Mouse (Mus musculus) heart, adult 18-20 months (tissue): ENCODE measurements at regions not wholly inside any gene's neighbourhood (a gene's known extent, or its start where the extent isn't known, plus 50 kb on each side); places are given as distances from the start of the nearest gene placed in this dataset.

ENCODE experiments used
- DNase-seq, 2 experiments: peaks; one replicate each; pipeline ENCODE4 v3.0.0; 2021 to 2022; ENCODE audit warnings: mixed read lengths in 1 of 2

DNA sequence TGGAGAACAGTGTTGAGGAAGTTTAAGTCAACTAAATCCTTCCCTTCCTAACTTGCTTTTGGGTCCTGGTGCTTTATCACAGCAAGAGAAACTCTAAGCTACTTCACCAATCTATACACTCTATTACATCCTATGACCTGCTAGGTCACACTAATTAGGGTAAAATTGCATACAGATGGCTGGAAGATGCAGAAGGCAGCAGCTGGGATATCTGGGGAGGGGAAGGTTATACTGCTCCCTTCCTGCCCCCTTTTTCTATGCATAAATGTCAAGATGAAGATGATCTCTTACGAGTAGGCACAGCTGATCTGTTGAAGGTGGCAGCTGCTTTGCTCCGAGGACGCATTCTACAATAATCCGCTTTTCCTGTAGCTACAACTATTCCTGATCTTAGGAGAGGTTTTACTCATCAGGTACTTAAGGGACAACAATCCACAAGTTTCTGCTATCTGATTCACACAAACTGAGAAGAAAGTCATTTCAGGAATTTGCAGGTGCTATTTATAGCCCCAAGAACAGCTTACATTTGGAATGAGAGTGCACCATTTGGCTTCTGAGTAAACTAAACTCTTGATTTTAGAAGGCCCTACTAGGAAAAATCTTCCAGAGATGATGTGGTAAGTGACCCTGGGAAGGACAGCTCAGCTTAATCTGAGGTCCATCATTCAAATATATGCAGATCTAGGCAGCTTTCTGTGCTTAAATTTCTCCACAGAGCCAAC, 146.3 kb upstream of the Krr1 start:
- DNase-seq, result no peak

- DNase-seq, result no peak
These were observed 145.2 kb upstream of the Krr1 start for GRCm38 (mm10) chr10:111827246-111827645.

- no peak for DNase-seq
These were observed 144.5 kb upstream of the Krr1 start for GRCm38 (mm10) chr10:111827930-111828329.

GRCm38 (mm10) chr10:111828610-111829009, 143.9 kb upstream of the Krr1 start:
- DNase-seq, result no peak

- no peak for DNase-seq
These were observed 143.2 kb upstream of the Krr1 start for GRCm38 (mm10) chr10:111829291-111829690.

- DNase-seq, result no peak
These were observed 141.4 kb upstream of the Krr1 start for GRCm38 (mm10) chr10:111831105-111831504.

- no peak for DNase-seq
These were observed 138.9 kb upstream of the Krr1 start for GRCm38 (mm10) chr10:111833611-111834010.

DNA sequence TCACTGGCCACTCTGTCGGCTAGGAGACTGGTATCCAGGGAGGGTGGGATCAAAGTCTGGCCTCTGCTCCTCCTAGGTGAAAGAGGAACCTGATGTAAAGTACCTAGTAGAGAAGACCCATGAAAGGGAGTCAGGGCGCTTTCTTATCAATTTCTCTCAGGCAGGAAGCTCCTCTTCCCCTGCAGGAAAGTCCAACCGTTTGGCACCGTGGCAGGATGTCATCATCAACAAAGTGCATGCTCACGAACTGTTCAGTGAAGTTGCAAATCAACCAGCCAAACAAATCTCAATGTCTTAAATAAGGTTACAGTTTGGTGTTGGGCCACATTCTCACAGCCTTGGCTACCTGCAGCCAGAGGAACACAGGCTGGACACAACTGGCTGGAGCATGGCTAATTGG, 138.2 kb upstream of the Krr1 start:
- DNase-seq, result no peak

DNA sequence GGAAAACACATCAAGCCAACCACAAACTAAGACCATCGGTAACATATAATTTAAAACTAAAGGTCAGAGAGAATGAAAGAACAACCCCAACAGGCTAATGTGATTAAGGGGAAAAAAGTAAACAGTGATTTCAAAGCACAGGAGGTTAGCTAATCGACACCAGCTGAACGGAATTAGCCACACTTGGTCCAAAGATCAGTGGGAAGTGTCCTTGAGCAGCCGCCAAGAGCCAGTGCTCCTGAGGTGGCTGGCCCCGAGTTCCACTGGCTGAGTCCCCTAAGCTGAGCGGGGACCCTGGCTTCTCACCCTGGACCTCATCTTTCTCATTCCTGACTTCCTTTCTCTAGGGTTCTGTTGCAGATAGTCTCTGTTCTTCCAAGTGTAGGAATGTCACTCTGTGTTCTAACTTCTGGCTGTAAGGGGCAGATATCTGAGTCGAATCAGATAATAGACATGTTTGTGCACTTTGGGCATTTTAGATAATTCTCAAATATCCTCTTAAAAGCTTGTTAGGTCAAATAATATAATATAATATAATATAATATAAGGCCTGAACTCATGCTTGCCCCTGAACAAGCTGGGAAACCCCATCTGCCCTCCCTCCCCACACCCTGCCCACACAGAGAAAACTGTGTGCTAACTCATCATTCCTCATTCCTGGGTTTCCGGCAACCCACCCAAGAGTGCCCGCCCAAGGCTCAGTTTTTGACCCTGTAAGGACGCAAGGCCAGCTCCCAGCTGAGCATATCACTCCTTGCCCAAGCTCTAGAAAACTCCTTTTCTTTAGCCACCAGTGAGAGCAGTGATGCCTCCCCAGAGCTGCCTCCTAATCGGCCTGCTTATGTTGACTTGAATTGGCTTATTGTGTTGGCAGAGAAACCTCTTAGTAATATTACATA, 137.3 kb upstream of the Krr1 start:
- peak; percentile 46 to 56 for DNase-seq

DNA sequence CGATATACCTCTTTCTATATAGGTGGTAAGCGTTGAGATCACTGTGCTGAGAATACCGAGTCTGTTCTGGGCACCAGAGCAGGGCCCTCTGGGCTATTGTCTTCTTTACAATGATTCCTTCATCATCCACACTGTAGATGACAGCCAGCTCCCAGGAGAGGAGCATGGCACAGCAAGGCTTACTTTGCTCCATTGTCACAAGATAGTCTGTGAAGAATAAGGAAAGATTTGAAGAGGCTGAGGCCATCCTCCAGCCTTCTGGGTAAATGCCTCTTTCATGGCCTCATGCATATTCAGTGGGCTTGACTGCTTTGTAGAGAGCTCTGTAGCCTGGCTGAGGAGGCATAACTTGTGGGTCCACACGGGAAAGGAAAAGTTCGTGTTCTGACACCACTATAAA, 136.3 kb upstream of the Krr1 start:
- no peak for DNase-seq

- no peak for DNase-seq
These were observed 135.7 kb upstream of the Krr1 start for GRCm38 (mm10) chr10:111836802-111837201.

DNA sequence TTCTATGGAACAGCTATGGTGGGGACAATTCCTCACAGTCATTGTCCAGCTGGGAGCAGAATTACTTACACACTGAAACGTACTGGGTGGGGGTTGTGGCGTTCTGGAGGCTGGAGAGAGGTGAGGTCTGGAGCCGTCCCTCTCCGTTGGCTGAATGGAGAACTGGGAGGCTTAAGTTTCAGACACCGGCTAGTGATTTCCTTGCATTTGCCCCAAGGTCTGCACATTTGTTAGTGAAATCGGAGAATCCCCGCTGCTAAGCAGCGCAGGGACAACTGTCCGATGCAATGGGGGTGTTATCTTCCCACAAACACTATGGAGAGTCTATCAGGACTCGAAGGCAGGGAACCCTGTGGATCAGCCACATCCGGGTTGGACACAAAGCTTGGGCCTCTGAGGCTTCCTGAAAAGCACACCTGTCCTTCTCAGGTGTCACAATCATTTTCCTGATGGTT, 130.1 kb upstream of the Krr1 start:
- no peak for DNase-seq

- no peak for DNase-seq
These were observed 129.6 kb upstream of the Krr1 start for GRCm38 (mm10) chr10:111842896-111843295.

GRCm38 (mm10) chr10:111843301-111843700, 129.2 kb upstream of the Krr1 start:
- DNase-seq, result no peak

- no peak for DNase-seq
These were observed 128.3 kb upstream of the Krr1 start for GRCm38 (mm10) chr10:111844144-111844543.

DNA sequence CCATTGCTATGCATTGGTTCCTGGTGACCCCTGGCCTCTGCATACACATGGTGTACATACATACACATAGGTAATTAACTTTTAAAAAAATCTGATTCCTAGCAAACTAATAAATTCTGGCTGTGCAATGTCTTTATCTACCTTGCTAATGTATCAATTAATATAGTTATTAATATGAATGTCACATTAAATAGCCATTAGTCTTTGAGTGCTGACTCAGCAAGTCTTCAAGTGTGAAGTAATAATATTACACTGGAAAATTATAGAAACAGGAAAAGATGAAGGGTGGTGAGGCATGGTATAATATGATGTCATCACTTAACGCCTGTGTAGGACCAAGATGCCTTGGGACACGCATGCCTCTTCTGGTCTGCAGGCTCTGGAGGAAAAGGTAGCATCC, 126.5 kb upstream of the Krr1 start:
- DNase-seq, result no peak

DNA sequence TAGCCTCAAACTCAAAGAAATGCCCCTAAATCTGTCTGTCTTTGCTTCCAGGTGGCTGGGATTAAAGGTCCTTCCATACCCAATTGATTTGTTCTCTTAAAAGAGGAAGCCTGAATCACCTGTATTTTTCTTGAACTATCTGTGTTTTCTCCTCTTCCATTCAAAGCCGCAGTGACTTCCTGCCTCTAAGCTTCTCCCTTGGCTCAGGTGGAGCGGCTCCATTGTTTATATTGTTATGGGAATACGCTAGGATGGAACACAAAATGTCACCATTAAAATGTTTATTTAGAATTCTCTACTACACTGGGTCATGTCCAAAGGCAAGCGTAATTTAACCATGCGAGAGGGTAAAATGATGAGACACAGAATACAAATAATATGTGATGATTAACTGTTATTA, 118.2 kb upstream of the Krr1 start:
- DNase-seq, result no peak

DNA sequence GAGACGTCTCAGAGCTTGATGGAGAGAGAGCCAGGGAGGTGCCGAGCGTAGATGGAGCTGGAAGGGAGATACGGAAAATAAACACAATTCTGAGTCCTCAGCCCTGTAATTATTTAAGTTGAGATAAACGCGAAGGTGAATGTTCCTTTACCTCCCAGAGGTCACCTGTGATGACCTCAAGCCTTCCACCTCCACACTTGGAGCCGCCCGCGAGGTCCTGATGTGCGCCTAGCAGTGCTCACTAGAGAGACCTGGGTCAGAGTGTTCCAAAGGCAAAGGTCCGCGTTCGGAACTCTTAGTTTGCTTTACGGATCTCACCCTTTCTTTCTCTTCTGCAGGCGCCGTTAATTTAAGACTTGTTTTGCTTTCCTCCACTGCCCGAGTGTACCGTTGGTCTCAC, 117.0 kb upstream of the Krr1 start:
- DNase-seq, result no peak

DNA sequence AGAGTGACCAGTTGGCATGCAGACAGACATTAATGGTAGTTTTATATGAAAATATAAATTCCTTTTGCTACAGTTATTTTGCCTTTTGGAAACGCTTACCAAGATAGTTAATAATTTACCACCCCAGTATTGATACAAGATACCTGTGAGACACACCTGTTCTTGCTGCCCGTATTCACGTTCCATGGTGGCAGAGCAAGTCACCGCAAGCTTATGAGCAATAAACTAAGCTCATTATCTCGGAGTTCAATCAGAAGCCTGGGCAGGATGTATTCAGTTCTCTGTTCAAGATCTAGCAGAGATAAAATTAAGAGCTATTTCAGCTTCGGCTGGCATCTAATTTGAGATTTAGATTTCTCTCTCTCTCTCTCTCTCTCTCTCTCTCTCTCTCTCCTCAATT, 114.1 kb upstream of the Krr1 start:
- DNase-seq, result no peak

DNA sequence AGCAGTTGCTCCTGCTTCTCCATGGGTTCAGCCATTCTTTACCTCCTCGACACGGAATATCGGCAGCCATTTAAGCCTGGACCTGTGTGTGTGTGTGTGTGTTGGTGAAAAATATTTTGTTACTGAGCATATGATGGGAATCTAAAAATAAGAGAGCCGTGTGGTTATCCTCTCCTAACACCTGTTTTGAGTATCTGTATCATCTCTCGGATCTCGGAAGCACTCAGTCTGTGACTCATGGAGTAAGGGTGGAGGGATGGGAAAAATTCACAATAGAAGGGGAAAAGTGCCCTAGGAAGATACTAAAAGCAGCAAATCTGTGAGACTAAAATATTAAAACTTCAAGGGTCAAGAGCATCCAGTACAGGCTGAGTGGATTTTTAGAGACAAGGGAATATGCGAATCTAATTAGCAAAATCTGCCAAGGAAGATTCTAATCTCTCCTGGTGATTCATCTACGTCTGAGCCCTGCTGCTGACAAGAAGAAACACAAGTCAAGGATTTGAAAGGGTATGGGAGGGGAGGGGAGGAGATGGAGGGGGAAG, 107.1 kb upstream of the Krr1 start:
- DNase-seq, result no peak

DNA sequence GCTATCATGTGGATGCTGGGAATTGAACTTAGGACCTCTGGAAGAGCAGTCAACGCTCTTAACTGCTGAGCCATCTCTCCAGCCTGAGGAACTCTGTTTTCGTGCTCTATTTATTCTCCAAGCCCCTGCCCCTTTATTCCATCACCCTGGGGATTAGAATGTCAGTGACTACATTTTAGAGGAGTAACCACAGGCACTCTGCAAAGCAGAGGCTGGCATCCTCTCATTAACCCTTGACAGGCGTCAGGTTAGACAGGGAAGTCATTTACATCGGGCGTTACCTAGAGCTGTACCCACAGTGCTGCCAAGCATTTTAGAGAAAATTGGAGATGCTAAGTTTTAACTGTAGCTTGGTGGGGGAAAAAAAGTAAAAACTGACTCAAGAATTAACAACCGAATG, 105.4 kb upstream of the Krr1 start:
- no peak for DNase-seq

DNA sequence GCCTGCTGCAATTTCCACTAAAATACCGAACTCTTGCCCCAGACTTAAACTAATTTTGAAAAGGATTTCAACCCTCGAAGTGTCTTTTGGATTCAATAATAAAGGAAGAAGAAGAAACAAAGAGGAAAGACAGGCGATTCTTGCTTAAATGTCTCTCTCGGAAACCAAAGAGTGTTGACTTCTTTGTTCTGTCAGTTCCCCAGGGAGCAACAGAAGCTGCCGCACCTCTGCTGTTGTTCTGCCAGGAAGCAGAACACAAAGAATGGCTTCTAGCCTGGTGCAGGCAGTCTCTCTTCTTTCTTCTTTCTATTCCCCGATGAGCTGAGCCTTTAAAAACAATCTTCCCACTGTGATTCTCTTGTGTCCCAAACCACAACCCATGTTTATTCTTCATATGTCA, 104.9 kb upstream of the Krr1 start:
- peak in 1 of 2 experiments; percentile 14 for DNase-seq

GRCm38 (mm10) chr10:111880354-111880753, 92.1 kb upstream of the Krr1 start:
- DNase-seq, result no peak
